ENCODE assay signal across 10 mouse cellular contexts in genomic region chr12:105545696-105546435, GRCm38 (mm10). TPM values are rescaled to one million over a fixed set of nuclear protein-coding genes. Genes with fewer than 3 reads are reported as not detected.
DNase-seq lines count a peak whose midpoint lies in the region; ATAC-seq lines count a peak whose summit lies in the region.
"Had no signal": no experiment of that assay in that cellular context is flagged by ENCODE, and none has a peak within 500 bp of the region (broad histone marks: within the 10 kb centered on the region; RNA-seq: fewer than 3 reads in every experiment).

No protein-coding gene starts in this region.

- H3K27me3 ChIP-seq in midbrain, embryonic 10.5 days (ENCODE audit: low read depth, poor library complexity, severe bottlenecking), result peaks cover 13% of the 10 kb centered on the region
- no peaks in the 10 kb centered on the region for H3K27me3 ChIP-seq in midbrain, embryonic 16.5 days (ENCODE audit: control insufficient read depth, insufficient read depth, low read depth, low read length)
- no peaks in the 10 kb centered on the region; the same call in 1 of the 2 replicates for H3K27me3 ChIP-seq in embryonic facial prominence, embryonic 10.5 days (replicated peaks; ENCODE audit: low read depth, poor library complexity, severe bottlenecking)
- no peaks in the 10 kb centered on the region for H3K27me3 ChIP-seq in forebrain, embryonic 10.5 days (ENCODE audit: poor library complexity, severe bottlenecking)

- no peaks in the 10 kb centered on the region for H3K9me3 ChIP-seq in midbrain, embryonic 10.5 days (replicated peaks)
- H3K9me3 ChIP-seq in midbrain, embryonic 16.5 days (replicated peaks; ENCODE audit: control insufficient read depth, low read length, poor library complexity, severe bottlenecking), result no peaks in the 10 kb centered on the region
- H3K9me3 ChIP-seq in embryonic facial prominence, embryonic 10.5 days, result no peaks in the 10 kb centered on the region
- no peaks in the 10 kb centered on the region for H3K9me3 ChIP-seq in forebrain, embryonic 10.5 days
- H3K9me3 ChIP-seq: limb, embryonic 13.5 days had no signal

- H3K9ac ChIP-seq in midbrain, embryonic 16.5 days (ENCODE audit: low read depth, low read length), result no peak overlapping the region
- H3K9ac ChIP-seq: limb, embryonic 13.5 days had no signal

- no peaks in the 10 kb centered on the region for H3K36me3 ChIP-seq in midbrain, embryonic 10.5 days
- H3K36me3 ChIP-seq in midbrain, embryonic 16.5 days (ENCODE audit: control insufficient read depth, insufficient read depth, low read length), result no peaks in the 10 kb centered on the region
- H3K36me3 ChIP-seq in embryonic facial prominence, embryonic 10.5 days (replicated peaks), result no peaks in the 10 kb centered on the region
- H3K36me3 ChIP-seq in forebrain, embryonic 10.5 days (replicated peaks), result no peaks in the 10 kb centered on the region
- H3K36me3 ChIP-seq: limb, embryonic 13.5 days had no signal

- no peak for ATAC-seq in midbrain, embryonic 16.5 days

- H3K27ac ChIP-seq in midbrain, embryonic 10.5 days (replicated peaks), result peak overlapping the region; percentile 65
- no peak overlapping the region for H3K27ac ChIP-seq in midbrain, embryonic 16.5 days (ENCODE audit: low read length)
- H3K27ac ChIP-seq in embryonic facial prominence, embryonic 10.5 days (replicated peaks), result no peak overlapping the region
- H3K27ac ChIP-seq in forebrain, embryonic 10.5 days, result no peak overlapping the region
- H3K27ac ChIP-seq: limb, embryonic 13.5 days had no signal

- H3K4me3 ChIP-seq in midbrain, embryonic 10.5 days, result no peak overlapping the region
- H3K4me3 ChIP-seq in midbrain, embryonic 16.5 days (ENCODE audit: low read depth, low read length), result no peak overlapping the region
- no peak overlapping the region for H3K4me3 ChIP-seq in embryonic facial prominence, embryonic 10.5 days
- H3K4me3 ChIP-seq in forebrain, embryonic 10.5 days, result no peak overlapping the region
- H3K4me3 ChIP-seq: limb, embryonic 13.5 days had no signal

- H3K4me1 ChIP-seq in midbrain, embryonic 10.5 days, result peaks cover 21% of the 10 kb centered on the region
- H3K4me1 ChIP-seq in midbrain, embryonic 16.5 days (ENCODE audit: control insufficient read depth, insufficient read depth, low read length), result peaks cover 7% of the 10 kb centered on the region; the same call in 1 of the 2 replicates
- peaks cover 16% of the 10 kb centered on the region for H3K4me1 ChIP-seq in embryonic facial prominence, embryonic 10.5 days
- peaks cover 16% of the 10 kb centered on the region for H3K4me1 ChIP-seq in forebrain, embryonic 10.5 days

- no peak overlapping the region for H3K4me2 ChIP-seq in midbrain, embryonic 16.5 days (ENCODE audit: low read length)
- H3K4me2 ChIP-seq: limb, embryonic 13.5 days had no signal

- peak; percentile 95 for DNase-seq in heart, adult 11 months
- DNase-seq in heart, adult 9 months (ENCODE audit: low spot score in 2 of 2), result no peak
- no peak for DNase-seq in midbrain, embryonic 10.5 days (ENCODE audit: low spot score)
- peak; percentile 36 for DNase-seq in embryonic facial prominence, embryonic 10.5 days (ENCODE audit: low spot score)
- DNase-seq in retina, postnatal 1 day, result peak; percentile 65
- DNase-seq in kidney, postnatal 14 days, result no peak
- no peak for DNase-seq in forebrain, embryonic 10.5 days (ENCODE audit: extremely low spot score, low spot score)
- DNase-seq: cerebellum, adult 9-11 months had no signal

- WGBS in midbrain, embryonic 10.5 days, result 56% methylated on average over 17 of the region's 17 CpGs
- WGBS in midbrain, embryonic 16.5 days, result 39% methylated on average over 17 of the region's 17 CpGs
- WGBS in embryonic facial prominence, embryonic 10.5 days, result 37% methylated on average over 17 of the region's 17 CpGs
- 50% methylated on average over 17 of the region's 17 CpGs for WGBS in forebrain, embryonic 10.5 days

RNA-seq across cellular contexts. Expression of gene Bdkrb2, which starts 17.2 kb away (rescaled TPM):
- 0.46 and 0.72 TPM in 2 replicates for polyA plus RNA-seq in midbrain, embryonic 10.5 days (2016; fragmentation: Nextera tagmentation; extraction: Ambion mirVana)
- polyA plus RNA-seq in midbrain, embryonic 16.5 days (2015; fragmentation: Nextera tagmentation; extraction: Ambion mirVana), result 1.6 and 2.4 TPM in 2 replicates
- 0.53 and 0.82 TPM in 2 replicates for polyA plus RNA-seq in embryonic facial prominence, embryonic 10.5 days (2016; fragmentation: Nextera tagmentation; extraction: Ambion mirVana)
- 0.25 and 0.42 TPM in 2 replicates for polyA plus RNA-seq in forebrain, embryonic 10.5 days (2016; fragmentation: Nextera tagmentation; extraction: Ambion mirVana)

RNA-seq across cellular contexts. Expression of gene Bdkrb1, which starts 57.0 kb away (rescaled TPM):
- not detected in 2 replicates for polyA plus RNA-seq in midbrain, embryonic 10.5 days (2016; fragmentation: Nextera tagmentation; extraction: Ambion mirVana)
- 0.14 TPM in 1 of 2 replicates, not detected in the other for polyA plus RNA-seq in midbrain, embryonic 16.5 days (2015; fragmentation: Nextera tagmentation; extraction: Ambion mirVana)
- polyA plus RNA-seq in embryonic facial prominence, embryonic 10.5 days (2016; fragmentation: Nextera tagmentation; extraction: Ambion mirVana), result 0.11 and 0.15 TPM in 2 replicates
- polyA plus RNA-seq in forebrain, embryonic 10.5 days (2016; fragmentation: Nextera tagmentation; extraction: Ambion mirVana), result not detected in 2 replicates
- polyA plus RNA-seq: limb, embryonic 13.5 days had no signal

Comparison
In these comparisons a context has a peak if more than half of its experiments do, and no peak if none do; other contexts are left out.
1. DNase-seq: peak in heart, adult 11 months (single experiment), embryonic facial prominence, embryonic 10.5 days (single experiment) and retina, postnatal 1 day (single experiment); none in heart, adult 9 months (0 of 2), midbrain, embryonic 10.5 days (single experiment), kidney, postnatal 14 days (single experiment) and forebrain, embryonic 10.5 days (single experiment).